Mouse (Mus musculus) lung, embryonic 16.5 days (tissue): ENCODE results near the gene Cracr2b. TPM values are rescaled to one million over a fixed set of nuclear protein-coding genes. Genes with fewer than 3 reads are reported as not detected.
"Not testable (repeated sequence)": the region's sequence is repeated elsewhere in the genome, so short reads cannot be mapped to it uniquely, and the experiment has no call there.

ENCODE experiments used
- ATAC-seq: fragments of 200-750 bp; cut with Nextera tagmentation; 2 replicates; pipeline ENCODE4 v1.8.0; 2017; ENCODE audit warnings: low read depth, mild to moderate bottlenecking, moderate library complexity
- H3K27ac ChIP-seq: fragments of 300-500 bp; sonication (generic); 2 replicates; pipeline ENCODE4 v1.5.1; 2014; ENCODE audit warnings: mild to moderate bottlenecking, control low read depth, low read length
- H3K27me3 ChIP-seq: fragments of 300-500 bp; sonication (generic); 2 replicates; pipeline ENCODE4 v1.6.1; 2014; ENCODE audit warnings: low read depth, low read length, mixed read lengths; ENCODE audit not compliant: control insufficient read depth, insufficient read depth
- H3K36me3 ChIP-seq: fragments of 300-500 bp; sonication (generic); 2 replicates; pipeline ENCODE4 v1.6.1; 2014; ENCODE audit warnings: low read length; ENCODE audit not compliant: control insufficient read depth, insufficient read depth
- H3K4me1 ChIP-seq: fragments of 300-500 bp; sonication (generic); replicated peaks from 2 replicates; pipeline ENCODE4 v1.6.1; 2014; ENCODE audit warnings: low read length, mixed read lengths; ENCODE audit not compliant: control insufficient read depth, insufficient read depth
- H3K4me2 ChIP-seq: fragments of 300-500 bp; sonication (generic); 2 replicates; pipeline ENCODE4 v1.6.1; 2014; ENCODE audit warnings: low read depth, low read length, control low read depth
- H3K4me3 ChIP-seq: fragments of 300-500 bp; sonication (generic); 2 replicates; pipeline ENCODE4 v1.5.1; 2014; ENCODE audit warnings: mild to moderate bottlenecking, low read length, control low read depth
- H3K9ac ChIP-seq: fragments of 300-500 bp; sonication (generic); 2 replicates; pipeline ENCODE4 v1.6.1; 2014; ENCODE audit warnings: low read length, control low read depth
- H3K9me3 ChIP-seq: fragments of 300-500 bp; sonication (generic); 2 replicates; pipeline ENCODE4 v1.6.1; 2016; ENCODE audit warnings: low read length; ENCODE audit not compliant: control insufficient read depth
- WGBS: fragments of 180-500 bp; shearing (Covaris S2); extraction: QIAGEN DNeasy Blood & Tissue Kit; methylation state at CpG from one replicate; pipeline ENCODE4 v1.1.7; 2014; 5-methylcytosine and 5-hydroxymethylcytosine counted together
- polyA plus RNA-seq: library from polyadenylated mRNA; unstranded; fragments of >200 nt; fragmentation: Nextera tagmentation; extraction: Ambion mirVana; gene quantifications from 2 replicates; pipeline ENCODE4 v1.2.1, GENCODE M21; 2015

Cracr2b gene
- polyA plus RNA-seq, 1 experiment from 2014 or later = 39.3 TPM

GRCm38 (mm10) chr7:141438201-141438968 is 22.5 kb upstream of the Cracr2b start:
- Histone ChIP-seq H3K9ac (no peak overlapping the region), H3K4me3 (no peak overlapping the region), H3K9me3 (no peaks in the 10 kb centered on the region), H3K27ac (no peak overlapping the region), H3K4me2 (no peak overlapping the region), H3K27me3 (no peaks in the 10 kb centered on the region), H3K36me3 (peaks cover 4% of the 10 kb centered on the region; the same call in 1 of the 2 replicates), H3K4me1 (peaks cover 41% of the 10 kb centered on the region)
- 93% methylated on average over 12 of the region's 12 CpGs for WGBS
- no peak for ATAC-seq

- H3K4me2 ChIP-seq = no peak overlapping the region
- H3K9me3 ChIP-seq = no peaks in the 10 kb centered on the region
- peaks cover 4% of the 10 kb centered on the region; the same call in 1 of the 2 replicates for H3K36me3 ChIP-seq
- WGBS = 94% methylated on average over 10 of the region's 10 CpGs
- H3K27ac ChIP-seq = no peak overlapping the region
- peaks cover 42% of the 10 kb centered on the region for H3K4me1 ChIP-seq
- no peak overlapping the region for H3K4me3 ChIP-seq
- no peak overlapping the region for H3K9ac ChIP-seq
- no peak for ATAC-seq
- no peaks in the 10 kb centered on the region for H3K27me3 ChIP-seq
Measured at GRCm38 (mm10) chr7:141439140-141439679, 21.7 kb upstream of the Cracr2b start.

GRCm38 (mm10) chr7:141439811-141440210 is 21.1 kb upstream of the Cracr2b start:
- Histone ChIP-seq H3K4me1 (peaks cover 40% of the 10 kb centered on the region), H3K27ac (no peak overlapping the region), H3K36me3 (peaks cover 4% of the 10 kb centered on the region; the same call in 1 of the 2 replicates), H3K9ac (no peak overlapping the region), H3K4me2 (no peak overlapping the region), H3K4me3 (no peak overlapping the region), H3K9me3 (no peaks in the 10 kb centered on the region), H3K27me3 (no peaks in the 10 kb centered on the region)
- 91% methylated on average over 11 of the region's 11 CpGs for WGBS
- no peak for ATAC-seq

- Histone ChIP-seq H3K4me2 (no peak overlapping the region), H3K36me3 (peaks cover 4% of the 10 kb centered on the region; the same call in 1 of the 2 replicates), H3K4me3 (no peak overlapping the region), H3K9ac (no peak overlapping the region), H3K9me3 (no peaks in the 10 kb centered on the region), H3K4me1 (peaks cover 38% of the 10 kb centered on the region), H3K27ac (no peak overlapping the region), H3K27me3 (no peaks in the 10 kb centered on the region)
- 19% methylated on average over 6 of the region's 6 CpGs for WGBS
- no peak for ATAC-seq
Measured at GRCm38 (mm10) chr7:141440613-141441012, 20.3 kb upstream of the Cracr2b start.

- Histone ChIP-seq H3K27me3 (no peaks in the 10 kb centered on the region), H3K27ac (no peak overlapping the region), H3K4me2 (no peak overlapping the region), H3K4me1 (peaks cover 35% of the 10 kb centered on the region), H3K9me3 (no peaks in the 10 kb centered on the region), H3K36me3 (peaks cover 4% of the 10 kb centered on the region; the same call in 1 of the 2 replicates), H3K9ac (no peak overlapping the region), H3K4me3 (no peak overlapping the region)
- 88% methylated on average over 9 of the region's 9 CpGs for WGBS
- ATAC-seq = no peak
Measured at GRCm38 (mm10) chr7:141441460-141441859, 19.4 kb upstream of the Cracr2b start.

DNA sequence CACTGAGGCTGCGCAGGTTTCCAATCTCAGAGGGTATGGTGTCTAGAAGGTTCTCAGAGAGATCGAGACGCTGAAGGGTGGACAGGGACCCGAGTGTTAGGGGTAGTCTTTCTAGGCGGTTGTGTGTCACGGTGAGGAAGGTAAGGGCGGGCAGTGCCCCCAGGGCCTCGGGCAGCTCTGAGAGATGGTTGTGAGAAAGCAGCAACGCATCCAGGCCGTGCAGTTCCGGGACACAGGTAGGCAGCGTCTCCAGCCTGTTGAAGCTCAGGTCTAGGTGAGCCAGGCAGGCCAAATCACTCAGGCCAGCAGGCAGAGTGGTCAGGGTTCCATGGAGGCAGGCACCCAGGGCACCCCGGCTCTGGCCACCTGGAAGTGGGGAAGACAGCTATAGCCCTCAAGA is 18.7 kb upstream of the Cracr2b start:
- peaks cover 4% of the 10 kb centered on the region; the same call in 1 of the 2 replicates for H3K36me3 ChIP-seq
- peak overlapping the region; percentile 71 for H3K9ac ChIP-seq
- H3K4me1 ChIP-seq = peaks cover 28% of the 10 kb centered on the region
- no peak overlapping the region for H3K27ac ChIP-seq
- ATAC-seq = no peak
- H3K4me3 ChIP-seq = peak overlapping the region; percentile 56; the same call in 1 of the 2 replicates
- peak overlapping the region; percentile 89 for H3K4me2 ChIP-seq
- WGBS = 91% methylated on average over 13 of the region's 13 CpGs
- no peaks in the 10 kb centered on the region for H3K9me3 ChIP-seq
- H3K27me3 ChIP-seq = no peaks in the 10 kb centered on the region

GRCm38 (mm10) chr7:141443081-141443821 is 17.6 kb upstream of the Cracr2b start:
- peaks cover 4% of the 10 kb centered on the region; the same call in 1 of the 2 replicates for H3K36me3 ChIP-seq
- H3K27ac ChIP-seq = peak overlapping the region; percentile 39
- H3K27me3 ChIP-seq = no peaks in the 10 kb centered on the region
- 10% methylated on average over 12 of the region's 12 CpGs for WGBS
- peak overlapping the region; percentile 89 for H3K4me2 ChIP-seq
- no peaks in the 10 kb centered on the region for H3K9me3 ChIP-seq
- peaks cover 31% of the 10 kb centered on the region for H3K4me1 ChIP-seq
- ATAC-seq = 0 out of 2 replicates have a peak, but pooled peaks have one; percentile 3
- H3K4me3 ChIP-seq = peak overlapping the region; percentile 56
- H3K9ac ChIP-seq = peak overlapping the region; percentile 71

DNA sequence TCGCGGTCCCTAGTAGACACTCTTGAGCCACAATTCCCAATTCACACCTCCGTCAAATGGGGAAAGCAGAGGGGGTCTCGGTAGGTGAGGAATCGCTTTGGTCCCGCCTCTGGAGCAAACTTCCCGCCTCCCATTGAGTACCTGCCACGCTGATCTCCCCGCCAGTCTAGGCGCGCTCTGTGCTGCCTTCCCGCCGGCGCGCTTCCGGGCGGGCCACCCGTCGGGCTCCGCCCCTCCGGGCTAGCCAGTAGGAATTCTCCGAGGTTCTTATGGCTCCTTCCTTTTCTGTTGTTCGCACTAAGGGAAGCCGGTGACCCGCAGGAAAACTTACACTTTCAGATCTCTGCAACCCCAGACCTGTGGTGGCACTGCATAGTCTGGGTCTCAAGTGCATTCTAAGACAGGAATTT is 17.1 kb upstream of the Cracr2b start, which contains the start of gene Pidd1:
Gene Pidd1 (minus strand): TSS at position 198 of the 410 bp plus-strand sequence.
- peak; percentile 61 for ATAC-seq

DNA sequence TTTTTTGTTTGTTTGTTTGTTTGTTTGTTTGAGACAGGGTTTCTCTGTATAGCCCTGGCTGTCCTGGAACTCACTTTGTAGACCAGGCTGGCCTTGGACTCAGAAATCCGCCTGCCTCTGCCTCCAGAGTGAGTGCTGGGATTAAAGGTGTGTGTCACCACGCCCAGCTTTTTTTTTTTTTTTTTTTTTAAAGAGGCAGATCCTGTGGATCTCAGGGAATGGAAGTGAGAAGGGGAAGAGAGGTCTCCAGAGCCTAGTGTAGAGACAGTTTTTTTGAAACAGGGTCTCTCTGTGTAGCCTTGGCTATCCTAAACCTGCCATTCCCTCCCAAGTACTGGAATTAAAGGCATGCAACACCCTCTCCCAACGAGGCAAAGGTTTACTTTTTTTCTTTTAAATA is 14.5 kb upstream of the Cracr2b start:
- not testable (repeated sequence) for H3K9me3 ChIP-seq, ATAC-seq, H3K27me3 ChIP-seq, H3K27ac ChIP-seq, H3K9ac ChIP-seq
- Histone ChIP-seq H3K4me3 (peak overlapping the region; percentile 73; the same call in 1 of the 2 replicates), H3K36me3 (peaks cover 15% of the 10 kb centered on the region), H3K4me2 (peak overlapping the region; percentile 75), H3K4me1 (peaks cover 31% of the 10 kb centered on the region)
- WGBS = 62% methylated on average over 3 of the region's 3 CpGs

More for the DNA sequence above, 17.1 kb upstream of the Cracr2b start, which contains the start of gene Pidd1:
- Histone ChIP-seq H3K4me2 (peak within 1 kb of the TSS; percentile 89), H3K27me3 (no peaks in the 10 kb centered on the region), H3K27ac (peak within 1 kb of the TSS; percentile 79), H3K4me3 (peak within 1 kb of the TSS; percentile 56), H3K36me3 (peaks cover 6% of the 10 kb centered on the region), H3K4me1 (peaks cover 36% of the 10 kb centered on the region), H3K9ac (peak within 1 kb of the TSS; percentile 71), H3K9me3 (no peaks in the 10 kb centered on the region)
- WGBS = under 1% methylated on average over 25 of the region's 25 CpGs
